In the genomic region with DNA sequence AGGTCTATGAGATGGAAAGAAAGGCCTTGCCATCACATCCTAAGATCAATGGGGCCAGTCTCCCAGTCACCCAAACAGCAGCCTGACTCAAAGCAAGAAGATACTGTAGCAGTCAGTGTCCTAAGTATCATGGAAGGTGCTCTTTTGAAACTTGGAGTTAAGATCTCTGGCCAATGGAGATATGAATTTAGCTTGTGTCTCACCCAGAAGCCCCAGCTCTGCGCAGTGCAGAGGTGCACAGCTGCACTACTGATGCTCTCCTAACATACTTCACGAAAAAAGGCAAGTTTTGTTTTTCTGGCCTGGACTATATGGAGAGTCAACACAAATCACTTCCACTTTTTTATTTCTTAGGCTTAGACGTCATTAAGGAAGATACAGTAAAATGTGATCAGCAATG, we compare ENCODE assay signal across 22 mouse cellular contexts.
DNase-seq lines count a peak whose midpoint lies in the region; ATAC-seq and TF ChIP-seq lines count a peak whose summit lies in the region.
"Had no signal": no experiment of that assay in that cellular context is flagged by ENCODE, and none has a peak within 500 bp of the region (broad histone marks: within the 10 kb centered on the region; RNA-seq: fewer than 3 reads in every experiment).

No protein-coding gene starts in this region.

- dilution Hi-C loops in CH12.LX (cut with MboI; ENCODE audit: extremely low pct_ligation_motif_present, extremely low pct_unique_long_range_greater_than_20kb, low sequenced_read_pairs): no loop called here

- H3K9me3 ChIP-seq in CH12.LX (replicated peaks; ENCODE audit: low read length): no peaks in the 10 kb centered on the region
- H3K9me3 ChIP-seq: embryonic facial prominence, embryonic 12.5 days; embryonic facial prominence, embryonic 15.5 days; forebrain, embryonic 15.5 days; hindbrain, embryonic 10.5 days; hindbrain, embryonic 13.5 days had no signal

- H3K4me3 ChIP-seq in layer of hippocampus, adult 2 months: no peak overlapping the region
- H3K4me3 ChIP-seq in CH12.LX (replicated peaks in 1 of 3; ENCODE audit: low read depth in 2 of 3, low read length in 2 of 3, poor library complexity in 1 of 3): no peak overlapping the region
- H3K4me3 ChIP-seq: embryonic facial prominence, embryonic 12.5 days; embryonic facial prominence, embryonic 15.5 days; forebrain, embryonic 15.5 days; hindbrain, embryonic 10.5 days; hindbrain, embryonic 13.5 days had no signal

- peak overlapping the region; percentile 15; the same call in 1 of the 2 replicates for H3K27ac ChIP-seq in layer of hippocampus, adult 2 months
- no peak overlapping the region; the same call in 1 of the 2 replicates for H3K27ac ChIP-seq in CH12.LX (ENCODE audit: insufficient read depth, low read depth)
- H3K27ac ChIP-seq: embryonic facial prominence, embryonic 12.5 days; embryonic facial prominence, embryonic 15.5 days; forebrain, embryonic 15.5 days; hindbrain, embryonic 10.5 days; hindbrain, embryonic 13.5 days had no signal

- DNase-seq in CD4-positive, CD25-positive, alpha-beta regulatory T cell, adult 2 months (ENCODE audit: low read depth, low spot score): peak; percentile 29
- DNase-seq in layer of hippocampus, adult 2 months (ENCODE audit: low spot score in 2 of 2): no peak
- DNase-seq in layer of hippocampus, postnatal 25 days (ENCODE audit: extremely low spot score in 1 of 2, low spot score in 1 of 2): no peak
- no peak for DNase-seq in CH12.LX (ENCODE audit: extremely low read depth)
- no peak for DNase-seq in embryo, embryonic 11 days
- DNase-seq: adrenal gland, adult 8-10 months; adrenal gland, postnatal 25 days; cerebellum, adult 18-20 months; cerebellum, adult 9-10 months; cerebellum, postnatal 14 days; gastrocnemius, postnatal 10 days; gastrocnemius, postnatal 36 days had no signal

- no peak for ATAC-seq in CD4-positive, CD25-positive, alpha-beta regulatory T cell, adult 4 months
- ATAC-seq: activated CD4-positive, CD25-positive, alpha-beta regulatory T cell, adult 4 months; forebrain, embryonic 15.5 days; hindbrain, embryonic 16.5 days; intestine, postnatal 0 days had no signal

- peak overlapping the region; percentile 40 for H3K9ac ChIP-seq in CH12.LX (ENCODE audit: insufficient read depth, low read depth)
- H3K9ac ChIP-seq: embryonic facial prominence, embryonic 12.5 days; embryonic facial prominence, embryonic 15.5 days; forebrain, embryonic 15.5 days; hindbrain, embryonic 13.5 days had no signal

- H3K79me2 ChIP-seq in CH12.LX (replicated peaks; ENCODE audit: control insufficient read depth, extremely low read depth, insufficient read depth, poor library complexity, severe bottlenecking): peaks cover 72% of the 10 kb centered on the region

- no peak for TF ChIP-seq RAD21 in CH12.LX (IDR thresholded peaks at IDR 0.05; ENCODE audit: low read depth, low read length)

- TF ChIP-seq EP300 in CH12.LX (IDR thresholded peaks at IDR 0.05; ENCODE audit: low read length): 0 out of 2 replicates have a peak, but pooled peaks have one; percentile 8

- H3K4me1 ChIP-seq in CH12.LX (ENCODE audit: control insufficient read depth in 1 of 2, insufficient read depth in 2 of 2): peaks cover 8 to 72% of the 10 kb centered on the region in 2 experiments
- H3K4me1 ChIP-seq: embryonic facial prominence, embryonic 15.5 days; hindbrain, embryonic 10.5 days had no signal

- no peaks in the 10 kb centered on the region for H3K27me3 ChIP-seq in CH12.LX (replicated peaks)
- H3K27me3 ChIP-seq: embryonic facial prominence, embryonic 12.5 days; embryonic facial prominence, embryonic 15.5 days; forebrain, embryonic 15.5 days; hindbrain, embryonic 13.5 days had no signal

- H3K4me2 ChIP-seq in CH12.LX (ENCODE audit: insufficient read depth, low read depth, poor library complexity, severe bottlenecking): peak overlapping the region; percentile 62
- H3K4me2 ChIP-seq: embryonic facial prominence, embryonic 12.5 days; embryonic facial prominence, embryonic 15.5 days; forebrain, embryonic 15.5 days; heart, embryonic 11.5 days; hindbrain, embryonic 13.5 days had no signal

- TF ChIP-seq POLR2A in CH12.LX (IDR thresholded peaks at IDR 0.05; ENCODE audit: low read depth, low read length): no peak

- TF ChIP-seq CTCF in layer of hippocampus, adult 2 months (conservative IDR thresholded peaks at IDR 0.05): no peak
- no peak for TF ChIP-seq CTCF in CH12.LX (conservative IDR thresholded peaks at IDR 0.05 in 1 of 2, IDR thresholded peaks at IDR 0.05 in 1 of 2; ENCODE audit: low read depth in 2 of 2, low read length in 2 of 2)

- peaks cover 4 to 31% of the 10 kb centered on the region in 2 experiments for H3K36me3 ChIP-seq in CH12.LX (replicated peaks in 1 of 2; ENCODE audit: control insufficient read depth in 1 of 2, insufficient read depth in 1 of 2, low read length in 1 of 2)
- H3K36me3 ChIP-seq: embryonic facial prominence, embryonic 12.5 days; embryonic facial prominence, embryonic 15.5 days; hindbrain, embryonic 13.5 days had no signal

- in situ Hi-C loops in CH12.LX (cut with MboI; ENCODE audit: low pct_ligation_motif_present, low pct_unique_long_range_greater_than_20kb, low sequenced_read_pairs): loop anchor here (25.0 kb wide), 1 partner anchor 278 kb away; no protein-coding TSS in a partner anchor

TF ChIP-seq in CH12.LX, 34 proteins besides CTCF, POLR2A, EP300 and RAD21:
- TF ChIP-seq IRF4 (IDR thresholded peaks at IDR 0.05; ENCODE audit: low read depth, low read length) (no peak), CHD1 (IDR thresholded peaks at IDR 0.05; ENCODE audit: low read depth, low read length) (peak; percentile 58; the same call in 1 of the 2 replicates), BHLHE40 (IDR thresholded peaks at IDR 0.05; ENCODE audit: low read depth, low read length) (no peak), SIN3A (IDR thresholded peaks at IDR 0.05; ENCODE audit: low read length) (0 out of 2 replicates have a peak, but pooled peaks have one; percentile 30)
